Mouse (Mus musculus): ENCODE measurements around the gene 1110059E24Rik.
"Not testable (repeated sequence)": the region's sequence is repeated elsewhere in the genome, so short reads cannot be mapped to it uniquely, and the experiment has no call there.

Gene 1110059E24Rik

DNA sequence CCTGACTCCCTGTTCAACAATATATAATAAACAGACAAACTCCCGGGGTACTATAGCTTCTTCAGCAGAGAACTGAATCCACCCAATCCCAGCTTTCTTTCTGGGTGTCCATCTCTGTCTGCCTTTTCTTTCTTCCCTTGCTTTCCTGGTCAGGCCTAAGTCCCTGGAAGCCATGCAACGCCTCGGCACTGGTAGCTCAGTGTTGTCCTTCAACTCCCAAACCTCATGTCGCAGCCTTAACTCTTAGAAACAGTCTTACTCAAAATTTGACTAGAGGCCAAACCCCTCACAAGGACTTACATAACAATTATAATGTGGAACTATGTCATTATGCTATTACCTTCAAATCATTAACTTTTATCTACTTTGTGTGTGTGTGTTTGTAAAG lies 28.6 kb downstream of the 1110059E24Rik start:
- DNase-seq = no peak

DNA sequence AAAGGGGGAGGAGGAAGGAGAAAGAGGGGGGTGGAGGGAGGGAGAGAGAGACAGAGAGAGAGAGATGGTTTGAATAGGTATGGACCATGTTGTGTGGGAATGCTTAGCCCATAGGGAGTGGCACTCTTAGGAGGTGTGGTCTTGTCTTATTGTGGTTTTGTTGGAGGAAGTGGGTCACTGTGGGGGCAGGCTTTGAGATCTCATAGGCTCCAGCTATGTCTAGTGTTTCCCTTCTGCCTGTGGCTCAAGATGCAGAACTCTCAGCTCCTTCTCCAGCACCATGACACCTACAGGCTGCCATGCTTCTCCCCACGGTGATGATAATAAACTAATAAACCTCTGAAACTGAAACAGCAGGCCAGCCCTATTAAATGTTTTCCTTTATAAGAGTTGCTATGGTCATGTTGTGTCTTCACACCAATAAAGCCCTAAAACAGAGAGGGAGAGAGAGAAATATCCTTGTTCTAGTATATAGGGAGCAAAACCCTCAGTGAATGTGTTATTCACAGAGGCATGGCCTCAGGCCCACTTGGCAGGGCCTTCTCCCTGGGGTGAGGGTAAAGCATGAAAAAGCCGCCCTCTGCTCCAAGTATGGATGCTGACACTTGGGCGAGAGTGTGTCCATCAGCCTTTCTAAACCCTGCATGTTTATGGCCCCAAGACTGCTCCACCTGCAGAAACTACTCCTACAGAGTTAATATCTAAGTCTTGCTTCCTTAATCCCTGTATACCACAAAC lies 29.2 kb downstream of the 1110059E24Rik start:
- no peak for DNase-seq

DNA sequence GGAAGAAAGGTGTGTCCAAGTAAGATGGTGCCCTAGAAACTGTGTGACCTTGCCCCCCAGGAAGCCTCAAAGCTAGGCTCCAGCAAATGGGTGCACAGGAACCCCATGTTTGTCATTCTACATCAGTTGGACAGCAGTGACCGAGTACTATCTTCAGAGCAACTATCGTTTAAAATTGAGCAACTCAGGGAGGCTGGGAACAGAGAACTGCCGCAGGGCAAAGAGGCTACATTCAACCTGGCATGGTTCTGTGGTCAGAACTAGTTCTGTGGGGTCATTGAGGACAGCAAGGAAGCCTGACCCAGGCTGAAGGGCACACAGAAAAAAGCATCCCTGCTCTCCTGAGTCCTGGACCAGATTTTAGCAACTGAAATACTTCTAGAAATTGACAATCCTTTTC lies 37.0 kb downstream of the 1110059E24Rik start:
- DNase-seq = no peak

DNA sequence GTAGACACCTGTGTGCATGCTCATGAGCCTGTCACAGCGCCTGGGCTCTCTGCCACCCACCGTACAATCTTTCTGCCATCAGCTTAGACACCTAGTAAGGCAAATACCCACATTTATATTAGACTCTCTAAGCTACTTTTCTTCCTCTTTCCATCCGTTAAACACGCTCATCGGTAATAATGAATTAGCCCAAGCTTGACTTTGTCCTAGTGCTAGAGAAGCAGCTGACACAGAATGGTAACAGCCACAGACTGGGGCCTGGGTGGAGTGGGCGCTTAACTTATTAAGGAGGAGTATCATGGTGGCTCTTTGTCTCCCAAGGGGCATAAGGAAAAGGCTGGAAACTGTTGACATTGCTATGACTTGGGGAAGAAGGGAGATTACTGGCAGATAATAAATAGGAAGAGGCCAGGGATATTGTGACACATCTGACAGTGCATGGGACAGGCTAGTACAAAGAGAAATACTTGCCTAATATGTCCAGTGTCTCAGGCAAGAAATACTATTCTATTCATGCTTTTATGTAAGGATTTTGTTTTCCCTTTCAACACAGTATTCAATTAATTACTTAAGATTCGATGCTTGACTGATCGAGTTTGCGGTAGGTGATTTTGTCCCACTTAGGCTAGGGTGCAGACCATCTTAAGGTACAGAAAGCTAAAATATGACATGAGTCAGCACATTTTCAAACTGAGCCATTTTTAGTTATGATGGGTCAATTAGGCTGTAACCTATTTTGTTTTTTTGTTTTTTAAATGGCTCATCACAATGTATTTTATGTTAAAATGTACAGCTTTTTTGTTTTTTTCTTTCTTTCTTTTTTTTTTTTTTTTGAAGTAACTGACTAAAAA lies 40.8 kb downstream of the 1110059E24Rik start:
- DNase-seq = no peak

DNA sequence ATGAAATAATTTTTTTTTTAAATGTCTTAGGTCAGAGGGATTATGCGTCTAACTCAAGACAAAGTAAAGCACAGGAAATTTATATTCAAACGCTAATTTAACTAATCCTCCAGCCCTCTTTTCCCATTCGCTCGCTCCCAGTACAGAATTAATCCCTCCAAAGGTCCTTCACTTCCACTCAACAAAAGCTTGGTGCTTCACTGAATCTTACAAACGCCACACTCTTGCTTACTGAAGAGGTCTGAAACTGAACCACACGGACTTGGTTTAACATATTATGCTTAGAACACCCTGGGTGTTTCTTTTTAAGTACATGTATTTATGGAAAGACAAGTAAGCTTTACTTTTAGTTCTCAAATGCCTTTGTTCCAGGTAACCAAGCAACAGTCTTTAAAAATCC lies 41.5 kb downstream of the 1110059E24Rik start:
- DNase-seq = no peak

DNA sequence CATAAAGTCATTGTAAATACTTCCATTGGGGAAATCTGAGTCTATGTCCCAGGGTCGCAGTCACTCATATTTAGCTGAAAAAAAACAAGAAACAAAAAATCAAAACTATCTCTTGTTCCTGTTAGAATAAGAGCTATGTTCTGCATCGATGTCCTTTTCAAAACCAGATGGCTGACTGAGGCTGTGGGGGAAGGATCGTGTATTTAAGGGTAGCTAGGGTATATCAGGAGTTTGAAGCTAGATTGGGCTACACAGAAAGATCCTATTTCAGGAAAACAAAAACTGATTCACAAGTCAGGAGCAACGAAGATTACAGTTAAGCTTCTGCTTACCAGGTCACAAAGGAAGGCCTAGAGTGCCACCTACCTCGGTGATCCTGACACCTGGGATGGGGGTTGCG lies 42.5 kb downstream of the 1110059E24Rik start:
- DNase-seq = no peak

DNA sequence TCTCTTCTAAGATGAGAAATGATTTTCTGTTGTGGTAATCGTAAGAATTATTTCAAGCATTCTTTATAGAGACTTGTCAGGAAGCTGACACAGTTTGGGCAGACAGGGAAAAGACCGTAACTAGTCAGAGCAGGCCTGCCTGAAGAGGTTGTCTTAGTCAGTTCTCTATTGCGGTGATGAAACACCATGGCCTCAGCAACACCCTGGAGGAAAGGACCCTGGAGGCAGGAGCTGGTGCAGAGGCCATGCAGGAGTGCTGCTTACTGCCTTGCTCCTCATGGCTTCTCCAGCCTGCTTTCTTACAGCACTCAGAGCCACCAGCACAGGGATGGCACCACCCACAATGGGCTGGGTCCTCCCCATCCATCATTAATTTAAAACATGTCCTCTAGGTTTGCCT lies 47.5 kb downstream of the 1110059E24Rik start:
- no peak for DNase-seq

DNA sequence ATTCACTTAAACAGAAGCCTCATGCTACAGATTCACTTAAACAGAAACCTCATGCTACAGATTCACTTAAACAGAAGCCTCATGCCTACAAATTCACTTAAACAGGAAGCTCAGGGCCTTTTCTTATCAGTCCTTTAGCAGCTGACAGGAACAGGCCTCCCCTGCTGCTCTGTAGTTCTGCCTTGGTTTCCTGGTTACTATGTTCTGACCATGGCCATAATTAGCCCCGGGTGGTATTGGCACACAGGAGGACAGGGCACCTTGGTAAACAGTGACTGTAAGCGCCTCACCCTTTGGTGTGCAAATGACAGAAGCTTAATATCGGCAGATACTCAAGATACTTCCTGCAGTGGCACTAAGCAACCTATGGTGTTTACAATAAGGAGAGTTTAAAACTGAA lies 48.9 kb downstream of the 1110059E24Rik start:
- DNase-seq = peak; percentile 39

DNA sequence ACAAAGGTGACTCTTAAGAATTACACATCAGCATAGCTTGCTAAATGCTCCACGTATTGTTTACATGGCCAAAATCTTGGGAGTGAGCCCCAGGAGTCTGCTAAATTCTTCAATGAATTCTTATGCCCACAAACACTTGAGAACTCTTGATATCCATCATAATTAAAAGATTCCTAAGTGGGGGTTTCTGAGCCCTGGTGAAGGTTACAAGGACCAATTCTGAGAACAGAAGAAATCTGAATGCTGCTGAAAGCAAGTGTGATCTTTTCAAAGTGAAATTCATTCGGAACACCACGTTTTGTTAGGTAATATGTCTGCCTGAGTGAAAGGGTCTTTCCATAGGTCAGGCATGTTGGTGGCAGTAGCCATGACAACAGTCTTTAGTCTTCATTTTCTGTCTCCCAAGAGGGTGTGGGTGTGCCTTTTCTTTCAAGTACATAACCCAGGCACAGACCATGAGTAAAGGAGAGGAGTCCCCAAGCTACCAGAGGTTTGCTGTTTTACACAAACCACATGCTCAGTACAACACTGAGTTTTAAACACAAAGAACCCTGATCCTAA lies 51.2 kb downstream of the 1110059E24Rik start:
- no peak for DNase-seq

DNA sequence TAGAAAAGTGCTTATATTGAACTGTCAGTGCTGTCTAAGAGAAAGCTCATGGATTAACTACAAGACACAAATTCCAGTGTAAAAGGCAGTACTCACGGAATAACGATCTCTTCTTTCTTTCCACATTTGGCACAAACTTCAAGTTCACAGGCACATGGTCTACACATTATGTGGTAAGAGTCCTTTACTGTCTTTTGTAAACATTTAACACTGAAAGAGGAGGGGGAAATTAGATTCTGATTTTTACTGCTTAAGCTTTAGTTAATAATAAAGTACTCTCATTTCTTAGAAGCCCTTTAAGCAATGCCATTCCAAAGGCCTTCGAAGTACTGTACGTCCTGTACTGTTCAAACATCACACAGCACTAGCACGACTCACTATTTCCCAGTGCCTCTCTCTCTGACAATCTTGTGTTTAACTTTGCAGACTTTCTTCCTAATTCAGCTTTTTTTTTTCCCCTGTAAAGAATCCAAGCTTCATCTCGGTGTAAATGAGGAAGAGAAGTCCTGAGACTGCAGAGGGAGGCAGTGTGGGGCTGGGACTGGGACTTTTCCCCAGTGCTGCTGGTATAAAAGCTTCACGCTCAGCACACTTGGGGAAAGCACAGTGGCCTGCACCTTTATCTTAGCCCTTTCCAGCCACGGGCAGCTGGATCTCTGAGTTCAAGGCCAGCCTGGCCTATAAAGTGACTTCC lies 54.0 kb downstream of the 1110059E24Rik start:
- DNase-seq = no peak

DNA sequence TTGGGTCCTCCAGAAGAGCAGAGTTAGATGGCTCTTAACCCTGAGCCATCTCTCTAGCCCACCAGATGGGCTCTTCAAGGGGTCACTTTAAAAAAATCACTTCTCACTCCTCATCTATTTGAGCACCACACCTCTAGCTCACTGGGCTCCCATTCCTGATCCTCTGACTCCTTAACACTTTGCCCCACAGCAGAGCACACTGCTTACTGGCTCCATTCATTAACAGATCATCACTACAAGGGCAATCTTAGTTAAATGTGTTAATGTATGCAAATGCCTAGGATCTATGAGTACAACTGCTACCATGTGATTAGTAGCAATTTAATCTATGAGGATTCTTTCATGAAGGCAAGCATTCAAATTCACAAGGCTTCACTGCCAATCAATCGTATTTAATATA lies 58.1 kb downstream of the 1110059E24Rik start:
- no peak for DNase-seq

DNA sequence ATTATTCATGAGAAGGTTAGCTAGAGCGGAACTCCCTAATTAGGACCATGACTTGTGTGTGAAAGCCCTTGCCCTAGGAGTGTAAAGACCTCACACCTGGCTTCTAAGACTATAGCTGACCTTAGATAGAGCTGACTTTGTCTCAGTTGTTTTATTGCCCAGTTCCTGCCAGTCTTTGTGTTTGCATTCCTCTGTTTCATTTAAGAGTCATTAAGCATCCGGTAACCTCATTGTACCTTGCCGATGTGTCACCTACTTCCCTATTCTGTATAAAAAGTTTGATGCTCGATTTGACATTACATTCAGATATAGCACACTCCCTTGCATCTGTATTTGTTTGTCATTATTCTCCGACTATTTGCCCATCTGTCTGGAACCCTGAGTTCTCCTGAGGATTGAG lies 60.6 kb downstream of the 1110059E24Rik start:
- DNase-seq = not testable (repeated sequence)

DNA sequence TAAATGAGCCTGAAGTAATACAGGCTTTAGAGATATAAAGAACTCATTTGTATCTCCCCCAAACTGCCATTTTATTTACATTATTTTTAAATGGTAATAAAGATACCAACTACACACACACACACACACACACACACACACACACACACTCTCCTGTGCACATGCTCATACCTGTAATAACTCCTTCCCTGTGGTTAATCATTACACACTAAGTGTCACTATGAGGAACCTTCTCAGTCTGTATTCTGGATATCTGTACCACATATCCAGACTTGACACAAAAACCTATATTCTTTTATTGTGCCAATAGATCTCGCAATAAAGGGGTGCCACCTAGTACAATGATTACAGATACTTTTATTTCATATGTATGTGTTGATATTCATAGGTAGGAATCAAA lies 62.9 kb downstream of the 1110059E24Rik start:
- no peak for DNase-seq

DNA sequence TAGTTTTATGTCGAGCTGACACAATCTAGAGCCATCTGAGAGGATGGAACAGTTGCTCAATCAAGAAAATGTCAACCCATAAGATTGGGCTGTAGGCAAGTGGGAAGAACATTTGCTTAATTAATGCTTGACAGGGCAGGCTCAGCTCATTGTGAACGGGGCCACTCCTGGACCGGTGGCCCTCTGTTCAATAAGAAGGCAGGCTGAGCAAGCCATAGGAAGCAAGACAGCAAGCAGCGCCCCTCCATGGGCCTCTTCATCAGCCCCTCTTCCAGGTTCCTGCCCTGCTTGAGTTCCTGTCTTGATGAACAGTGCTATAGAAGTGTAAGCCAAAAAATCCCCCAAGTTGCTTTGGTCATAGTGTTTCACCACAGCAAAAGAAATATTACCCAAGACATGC lies 65.2 kb downstream of the 1110059E24Rik start:
- no peak for DNase-seq

DNA sequence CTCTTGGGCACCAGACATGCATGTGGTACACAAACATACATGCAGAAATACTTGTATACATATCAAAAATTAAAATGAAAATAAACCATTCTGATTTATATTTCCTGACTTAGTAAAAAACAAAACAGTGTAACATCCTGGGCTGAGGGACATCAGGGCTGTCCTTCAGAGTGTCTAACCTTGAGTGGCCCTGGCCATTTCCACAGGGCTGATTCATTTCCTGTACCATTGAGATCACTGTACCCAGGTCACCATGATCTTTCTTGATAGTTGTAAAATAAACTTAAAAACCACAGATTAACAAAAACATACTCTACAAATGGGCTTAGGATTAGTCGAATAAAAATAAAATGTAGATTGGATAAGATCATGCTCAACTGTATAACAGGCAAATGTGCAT lies 66.2 kb downstream of the 1110059E24Rik start:
- no peak for DNase-seq

DNA sequence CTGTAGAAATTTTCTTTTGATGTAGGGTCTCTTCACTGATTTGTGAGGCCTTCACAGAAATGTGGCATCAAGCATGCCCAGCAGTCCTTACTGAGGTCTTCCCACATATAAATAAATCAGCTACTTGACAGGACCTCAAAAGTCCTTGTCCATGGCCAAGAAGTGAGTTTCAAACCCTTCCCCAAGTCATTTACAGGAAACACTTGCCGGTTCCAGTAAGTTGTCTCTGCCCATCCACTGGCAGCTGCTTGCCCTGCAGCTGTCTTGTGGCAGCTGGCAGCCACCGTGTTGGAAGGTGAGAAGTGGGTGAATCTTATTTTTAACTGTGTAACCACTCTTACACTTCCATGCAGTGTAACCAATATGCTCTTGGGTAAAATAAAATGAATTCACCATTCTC lies 66.9 kb downstream of the 1110059E24Rik start:
- DNase-seq = no peak

DNA sequence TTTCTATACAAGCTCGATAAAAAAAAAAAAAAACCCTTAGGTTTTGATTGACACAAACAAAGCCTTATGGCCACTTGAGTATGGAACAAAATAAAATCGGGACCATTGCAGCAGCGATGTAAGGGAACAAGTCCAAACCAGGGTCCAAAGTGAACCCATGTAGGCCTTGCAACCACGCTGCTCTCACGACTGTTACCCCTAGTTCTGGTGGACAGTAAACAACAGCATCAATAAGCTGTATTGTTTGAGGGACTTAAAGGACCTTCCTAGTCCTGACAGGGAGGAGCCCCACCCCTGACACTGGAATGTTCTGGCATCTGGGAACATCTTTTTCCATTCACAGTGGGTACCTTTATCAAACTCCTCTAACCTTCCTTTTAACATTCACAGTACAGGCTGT lies 68.8 kb downstream of the 1110059E24Rik start:
- no peak for DNase-seq

DNA sequence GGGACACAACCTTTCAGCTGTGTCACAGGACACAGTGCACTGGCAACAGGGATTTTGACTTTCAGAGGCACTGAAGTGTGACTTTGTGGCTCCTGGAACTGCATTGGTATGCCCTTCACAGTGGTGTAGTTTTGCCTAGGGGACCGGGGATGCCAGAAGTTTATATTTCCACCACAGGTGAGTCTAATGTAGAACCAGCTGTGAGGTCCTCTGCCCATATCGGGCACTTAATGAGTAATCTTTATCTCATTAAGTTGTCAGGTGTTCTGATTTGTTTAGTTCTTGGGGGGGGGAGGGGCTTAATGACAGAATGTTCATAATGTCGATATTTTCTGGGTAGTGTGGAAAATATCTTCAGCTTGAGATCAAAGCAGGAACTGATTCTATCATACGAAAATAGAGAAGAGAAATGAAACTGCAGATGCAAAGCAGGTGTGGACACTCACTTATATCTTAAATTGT lies 69.2 kb downstream of the 1110059E24Rik start:
- DNase-seq = peak; percentile 49

DNA sequence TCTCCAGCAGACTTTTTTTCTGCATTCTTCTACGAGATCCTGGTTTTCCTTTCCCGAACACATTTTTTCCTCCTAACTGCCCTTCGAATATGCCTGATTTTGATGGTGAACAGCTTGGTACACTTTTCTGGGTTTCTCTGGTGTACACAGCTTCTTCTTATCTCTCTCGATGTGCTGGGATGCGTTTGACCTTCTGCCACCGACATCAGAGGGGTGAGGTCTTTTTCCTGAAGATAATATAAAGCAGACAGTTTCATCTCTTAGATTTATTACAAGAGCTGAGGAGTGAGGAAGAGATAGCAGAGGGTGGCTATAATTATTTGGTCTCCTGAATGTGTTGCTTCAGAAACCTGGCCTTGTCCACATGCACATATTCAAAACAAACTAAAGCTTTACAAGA lies 71.4 kb downstream of the 1110059E24Rik start:
- no peak for DNase-seq

DNA sequence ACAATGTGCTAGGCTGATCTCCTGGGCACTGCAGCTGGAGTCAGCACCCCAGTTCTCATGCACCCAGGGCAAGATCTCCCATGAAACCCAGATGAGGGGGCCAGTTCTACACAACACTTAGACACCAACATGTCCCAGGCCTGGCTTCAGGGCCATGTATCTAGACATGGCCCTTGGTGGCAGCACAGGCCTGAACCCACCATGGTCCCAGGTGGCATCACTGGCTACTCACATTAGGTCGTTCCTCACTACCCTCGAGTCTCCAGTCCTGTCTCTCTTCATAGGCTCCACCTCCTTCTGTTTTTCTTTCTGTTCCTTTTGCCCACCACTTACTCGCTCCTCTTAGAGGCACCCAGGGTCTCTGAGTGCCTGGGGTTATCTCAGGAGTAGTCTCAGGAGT lies 72.9 kb downstream of the 1110059E24Rik start:
- no peak for DNase-seq

DNA sequence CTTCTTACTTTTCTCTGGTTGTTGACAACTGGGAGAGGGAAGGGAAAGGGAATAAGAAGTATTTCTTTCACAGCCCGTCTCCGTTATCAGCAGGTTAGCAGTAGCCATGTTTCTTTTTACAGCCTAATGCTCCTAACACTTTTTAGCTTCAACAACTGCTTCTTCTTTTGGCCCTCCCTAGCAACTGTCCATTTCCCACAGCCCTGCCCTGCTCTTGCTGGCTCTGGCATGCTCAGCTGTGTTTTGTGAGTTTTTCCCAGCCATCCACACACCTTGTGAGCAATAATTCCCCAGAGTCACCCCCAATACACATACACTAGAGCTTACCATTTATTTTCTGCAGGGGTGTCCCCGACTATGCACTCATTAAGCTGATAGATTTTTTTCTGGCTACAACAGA lies 75.3 kb downstream of the 1110059E24Rik start:
- DNase-seq = no peak

DNA sequence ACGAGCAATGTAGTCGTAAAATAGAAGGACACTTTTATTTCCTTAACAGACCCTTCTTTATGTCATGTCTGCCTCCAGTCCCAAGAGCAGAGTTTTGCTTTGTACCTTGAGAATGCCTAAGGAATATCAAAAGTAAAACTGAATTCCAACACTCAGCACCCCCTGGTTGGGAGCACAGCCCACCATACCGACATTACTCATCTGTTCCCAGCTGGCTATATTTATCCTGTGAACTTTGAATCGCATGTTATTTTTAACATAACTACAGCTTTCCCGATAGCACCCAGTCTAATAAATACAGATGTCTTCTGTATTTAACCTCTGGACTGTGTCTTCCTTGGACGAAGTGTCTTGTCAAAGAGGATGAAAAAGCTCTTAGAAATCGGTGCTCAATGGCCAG lies 80.8 kb downstream of the 1110059E24Rik start:
- DNase-seq = no peak

DNA sequence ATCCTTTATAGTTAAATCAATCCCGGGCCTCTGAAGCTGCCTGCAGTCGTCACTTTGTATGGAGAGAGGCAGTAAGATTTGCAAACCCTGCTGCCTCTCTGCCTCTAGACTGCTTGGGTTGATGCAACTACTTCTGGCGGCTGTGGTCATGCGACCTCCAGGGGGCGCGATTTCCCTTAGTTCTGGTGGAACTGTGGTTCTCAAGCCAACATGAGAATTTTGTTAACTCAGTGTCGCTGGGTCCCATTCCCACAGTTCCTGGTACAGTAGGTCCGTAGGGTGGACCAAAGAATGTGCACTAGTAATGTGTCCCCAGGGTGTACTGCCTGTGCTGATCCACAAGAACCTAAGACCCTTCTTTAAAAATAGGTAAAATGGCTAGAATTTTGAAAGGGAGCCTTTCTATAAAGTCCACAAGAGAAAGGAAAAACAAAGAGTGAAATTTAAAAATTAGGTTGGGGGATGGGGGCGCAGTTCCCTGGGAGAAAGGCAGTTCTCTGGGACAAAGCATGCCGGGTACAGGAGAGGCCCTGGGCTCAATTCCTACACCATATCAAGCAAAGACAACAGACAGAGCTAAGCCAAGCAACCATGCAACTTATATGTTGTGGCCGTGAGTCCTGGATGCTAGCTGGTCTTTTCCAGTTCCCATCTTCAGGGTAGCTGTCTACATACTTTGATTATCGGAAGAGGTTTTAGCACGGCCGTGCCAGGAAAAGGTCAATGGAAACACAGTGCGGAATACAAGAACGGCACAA lies 81.4 kb downstream of the 1110059E24Rik start:
- DNase-seq = peak; percentile 80
